In the genomic region with DNA sequence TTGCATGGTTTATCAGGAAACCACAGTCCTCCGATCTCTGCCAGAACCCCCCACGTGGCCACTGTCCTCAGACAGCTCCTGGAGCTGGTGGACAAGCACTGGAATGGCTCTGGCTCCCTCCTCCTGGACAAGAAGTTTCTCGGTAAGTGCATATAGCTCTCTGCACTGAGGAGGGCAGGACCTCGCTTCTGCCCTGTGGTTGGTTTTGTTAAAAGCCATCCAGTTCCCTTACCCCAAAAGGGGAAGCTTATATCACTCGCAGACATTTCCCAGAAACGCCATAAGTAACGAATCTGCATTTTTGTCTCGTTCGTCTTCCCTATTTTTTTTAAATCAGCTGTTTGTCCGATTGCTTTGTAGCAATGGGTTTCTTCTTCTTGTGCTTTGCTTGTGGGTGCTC, we compare ENCODE assay signal across 21 mouse cellular contexts. TPM values are rescaled to one million over a fixed set of nuclear protein-coding genes. Genes with fewer than 3 reads are reported as not detected.
DNase-seq lines count a peak whose midpoint lies in the region; ATAC-seq and TF ChIP-seq lines count a peak whose summit lies in the region.
"Had no signal": no experiment of that assay in that cellular context is flagged by ENCODE, and none has a peak within 500 bp of the region (broad histone marks: within the 10 kb centered on the region; RNA-seq: fewer than 3 reads in every experiment).

No protein-coding gene starts in this region.

- H3K36me3 ChIP-seq in liver, embryonic 16.5 days (ENCODE audit: control insufficient read depth, insufficient read depth): no peaks in the 10 kb centered on the region
- H3K36me3 ChIP-seq: embryonic facial prominence, embryonic 15.5 days; forebrain, embryonic 15.5 days; midbrain, embryonic 12.5 days had no signal

- H3K4me3 ChIP-seq in liver, embryonic 16.5 days (ENCODE audit: low read depth, low read length): no peak overlapping the region
- H3K4me3 ChIP-seq in gastrocnemius, adult 2 months: no peak overlapping the region
- H3K4me3 ChIP-seq: embryonic facial prominence, embryonic 15.5 days; forebrain, embryonic 15.5 days; left cerebral cortex, adult 2 months; midbrain, embryonic 12.5 days had no signal

- peak overlapping the region; percentile 28 for H3K4me2 ChIP-seq in liver, embryonic 16.5 days (ENCODE audit: low read depth, low read length)
- H3K4me2 ChIP-seq: embryonic facial prominence, embryonic 15.5 days; forebrain, embryonic 15.5 days; hindbrain, embryonic 14.5 days; midbrain, embryonic 12.5 days had no signal

- no peaks in the 10 kb centered on the region; the same call in 1 of the 2 replicates for H3K27me3 ChIP-seq in liver, embryonic 16.5 days (ENCODE audit: control insufficient read depth, insufficient read depth, low read depth, low read length)
- H3K27me3 ChIP-seq: embryonic facial prominence, embryonic 15.5 days; forebrain, embryonic 15.5 days; midbrain, embryonic 12.5 days had no signal

- intact Hi-C loops in gastrocnemius, adult 2 months (cut with DNase I): no loop called here

- TF ChIP-seq CTCF in gastrocnemius, adult 2 months (IDR thresholded peaks at IDR 0.05): no peak

- H3K27ac ChIP-seq in liver, embryonic 16.5 days (ENCODE audit: low read length): no peak overlapping the region
- no peak overlapping the region for H3K27ac ChIP-seq in gastrocnemius, adult 2 months
- H3K27ac ChIP-seq: embryonic facial prominence, embryonic 15.5 days; forebrain, embryonic 15.5 days; hindbrain, embryonic 14.5 days; left cerebral cortex, adult 2 months; midbrain, embryonic 12.5 days had no signal

- peaks cover 7% of the 10 kb centered on the region for H3K4me1 ChIP-seq in liver, embryonic 16.5 days (ENCODE audit: control insufficient read depth, low read depth, low read length)
- H3K4me1 ChIP-seq: embryonic facial prominence, embryonic 15.5 days had no signal

- peak; percentile 85 for ATAC-seq in granulocyte monocyte progenitor cell, adult 5-6 weeks (replicated peaks; ENCODE audit: poor library complexity, severe bottlenecking)
- no peak for ATAC-seq in liver, embryonic 16.5 days (ENCODE audit: low read depth)
- ATAC-seq: forebrain, embryonic 15.5 days had no signal

- no peaks in the 10 kb centered on the region for H3K9me3 ChIP-seq in liver, embryonic 16.5 days (replicated peaks; ENCODE audit: control insufficient read depth, low read length)
- H3K9me3 ChIP-seq: embryonic facial prominence, embryonic 15.5 days; forebrain, embryonic 15.5 days; midbrain, embryonic 12.5 days had no signal

- DNase-seq in lung, postnatal 10 days: peak; percentile 11
- DNase-seq in lung, postnatal 14 days: no peak
- DNase-seq in embryo, embryonic 10 days (ENCODE audit: low spot score): no peak
- no peak for DNase-seq in yolk sac, embryonic 10.5 days (ENCODE audit: low spot score)
- DNase-seq in gastrocnemius, adult 2 months: no peak
- DNase-seq: cerebellum, adult 18-20 months; kidney, adult 8-10 months; kidney, postnatal 4 days; lung, adult 18-20 months; right cerebral cortex, postnatal 4 days had no signal

- H3K9ac ChIP-seq in liver, embryonic 16.5 days (ENCODE audit: low read depth, low read length): peak overlapping the region; percentile 6; the same call in 1 of the 2 replicates
- H3K9ac ChIP-seq: embryonic facial prominence, embryonic 15.5 days; forebrain, embryonic 15.5 days; hindbrain, embryonic 14.5 days; midbrain, embryonic 12.5 days had no signal

- 9% methylated on average over 10 of the region's 10 CpGs for WGBS in liver, embryonic 16.5 days (ENCODE audit: insufficient replicate concordance)

RNA-seq across cellular contexts. Expression of gene Tppp3, which starts 16.1 kb away (rescaled TPM):
- total RNA-seq in granulocyte monocyte progenitor cell, adult 5-6 weeks (2014; fragmentation: Nextera tagmentation): not detected in 2 replicates
- total RNA-seq in granulocyte monocyte progenitor cell, adult 5-6 weeks (2017): not detected in 2 replicates
- polyA plus RNA-seq in liver, embryonic 16.5 days (2015; fragmentation: Nextera tagmentation; extraction: Ambion mirVana): 2.8 and 5.9 TPM in 2 replicates
- 10 to 100 TPM; 52.8 to 53.4 TPM for total RNA-seq in gastrocnemius, adult 2 months (2021)

RNA-seq across cellular contexts. Expression of gene Zdhhc1, which starts 41.5 kb away (rescaled TPM):
- total RNA-seq in granulocyte monocyte progenitor cell, adult 5-6 weeks (2014; fragmentation: Nextera tagmentation): 1.8 and 10.4 TPM in 2 replicates
- total RNA-seq in granulocyte monocyte progenitor cell, adult 5-6 weeks (2017): 3.6 and 4.6 TPM in 2 replicates
- 1.6 and 2.2 TPM in 2 replicates for polyA plus RNA-seq in liver, embryonic 16.5 days (2015; fragmentation: Nextera tagmentation; extraction: Ambion mirVana)
- total RNA-seq in gastrocnemius, adult 2 months (2021): 10 to 100 TPM in 1 of 2 experiments, 1 to 10 TPM in 1; 9.6 to 11.2 TPM

RNA-seq across cellular contexts. Expression of gene Lrrc36, which starts 41.8 kb away (rescaled TPM):
- 0.36 TPM in 1 of 2 replicates, not detected in the other for total RNA-seq in granulocyte monocyte progenitor cell, adult 5-6 weeks (2014; fragmentation: Nextera tagmentation)
- total RNA-seq in granulocyte monocyte progenitor cell, adult 5-6 weeks (2017): not detected in 2 replicates
- 0.09 TPM in 1 of 2 replicates, not detected in the other for polyA plus RNA-seq in liver, embryonic 16.5 days (2015; fragmentation: Nextera tagmentation; extraction: Ambion mirVana)
- total RNA-seq in gastrocnemius, adult 2 months (2021): under 1 TPM; 0.64 to 0.73 TPM
- polyA plus RNA-seq: stomach, embryonic 14.5 days had no signal

RNA-seq across cellular contexts. Expression of gene Kctd19, which starts 41.9 kb away (rescaled TPM):
- total RNA-seq in granulocyte monocyte progenitor cell, adult 5-6 weeks (2014; fragmentation: Nextera tagmentation): not detected in 2 replicates
- not detected in 2 replicates for total RNA-seq in granulocyte monocyte progenitor cell, adult 5-6 weeks (2017)
- polyA plus RNA-seq in liver, embryonic 16.5 days (2015; fragmentation: Nextera tagmentation; extraction: Ambion mirVana): not detected in 2 replicates
- total RNA-seq in gastrocnemius, adult 2 months (2021): under 1 TPM in 1 of 2 experiments, not detected in 1; 0.23 TPM
- total RNA-seq: adrenal gland, postnatal 4 days; gastrocnemius, postnatal 4 days; left cerebral cortex, adult 2 months had no signal
- polyA plus RNA-seq: cortical plate, adult 2 months; embryonic facial prominence, embryonic 15.5 days; hindbrain, embryonic 14.5 days; midbrain, embryonic 12.5 days; stomach, embryonic 14.5 days had no signal

Comparison
In these comparisons a context has a peak if more than half of its experiments do, and no peak if none do; other contexts are left out.
1. RNA of gene Tppp3, which starts 16.1 kb away (total RNA-seq): 52.8 to 53.4 TPM in gastrocnemius, adult 2 months; not detected in granulocyte monocyte progenitor cell, adult 5-6 weeks; every median in the first group is over 10 times any median in the second.